Mouse (Mus musculus) forebrain, embryonic 16.5 days (tissue): ENCODE measurements around the gene Slc18a3. TPM values are rescaled to one million over a fixed set of nuclear protein-coding genes. Genes with fewer than 3 reads are reported as not detected.
A peak's percentile ranks its signal among the peaks of the same experiment; 100 is the strongest.

Source experiments
- ATAC-seq: fragments of 200-750 bp; cut with Nextera tagmentation; 2 replicates; pipeline ENCODE4 v1.8.0; 2017; ENCODE audit warnings: mild to moderate bottlenecking, moderate library complexity
- H3K27ac ChIP-seq: fragments of 300-500 bp; sonication (generic); 2 replicates; pipeline ENCODE4 v1.5.1; 2014; ENCODE audit warnings: low read length, control low read depth
- H3K27me3 ChIP-seq: fragments of 300-500 bp; sonication (generic); replicated peaks from 2 replicates; pipeline ENCODE4 v1.6.1; 2014; ENCODE audit warnings: low read length; ENCODE audit not compliant: control insufficient read depth, insufficient read depth
- H3K36me3 ChIP-seq: fragments of 300-500 bp; sonication (generic); 2 replicates; pipeline ENCODE4 v1.6.1; 2014; ENCODE audit not compliant: control insufficient read depth, insufficient read depth
- H3K4me1 ChIP-seq: fragments of 300-500 bp; sonication (generic); replicated peaks from 2 replicates; pipeline ENCODE4 v1.6.1; 2014; ENCODE audit warnings: low read length; ENCODE audit not compliant: control insufficient read depth, insufficient read depth
- H3K4me2 ChIP-seq: fragments of 300-500 bp; sonication (generic); 2 replicates; pipeline ENCODE4 v1.6.1; 2014; ENCODE audit warnings: mild to moderate bottlenecking, low read length, control low read depth
- H3K4me3 ChIP-seq: fragments of 300-500 bp; sonication (generic); replicated peaks from 2 replicates; pipeline ENCODE4 v1.5.1; 2014; ENCODE audit warnings: mild to moderate bottlenecking, low read length, control low read depth
- H3K9ac ChIP-seq: fragments of 300-500 bp; sonication (generic); replicated peaks from 2 replicates; pipeline ENCODE4 v1.6.1; 2014; ENCODE audit warnings: low read depth, low read length, control low read depth
- H3K9me3 ChIP-seq: fragments of 300-500 bp; sonication (generic); 2 replicates; pipeline ENCODE4 v1.6.1; 2016; ENCODE audit warnings: low read length; ENCODE audit not compliant: control insufficient read depth
- WGBS: fragments of 180-500 bp; shearing (Covaris S2); extraction: QIAGEN DNeasy Blood & Tissue Kit; methylation state at CpG from one replicate; pipeline ENCODE4 v1.1.7; 2014; 5-methylcytosine and 5-hydroxymethylcytosine counted together
- polyA plus RNA-seq: library from polyadenylated mRNA; unstranded; fragments of >200 nt; fragmentation: Nextera tagmentation; extraction: Ambion mirVana; gene quantifications from 2 replicates; pipeline ENCODE4 v1.2.1, GENCODE M21; 2015

The Slc18a3 gene
- polyA plus RNA-seq, 1 experiment from 2014 or later = 2.6 TPM

DNA sequence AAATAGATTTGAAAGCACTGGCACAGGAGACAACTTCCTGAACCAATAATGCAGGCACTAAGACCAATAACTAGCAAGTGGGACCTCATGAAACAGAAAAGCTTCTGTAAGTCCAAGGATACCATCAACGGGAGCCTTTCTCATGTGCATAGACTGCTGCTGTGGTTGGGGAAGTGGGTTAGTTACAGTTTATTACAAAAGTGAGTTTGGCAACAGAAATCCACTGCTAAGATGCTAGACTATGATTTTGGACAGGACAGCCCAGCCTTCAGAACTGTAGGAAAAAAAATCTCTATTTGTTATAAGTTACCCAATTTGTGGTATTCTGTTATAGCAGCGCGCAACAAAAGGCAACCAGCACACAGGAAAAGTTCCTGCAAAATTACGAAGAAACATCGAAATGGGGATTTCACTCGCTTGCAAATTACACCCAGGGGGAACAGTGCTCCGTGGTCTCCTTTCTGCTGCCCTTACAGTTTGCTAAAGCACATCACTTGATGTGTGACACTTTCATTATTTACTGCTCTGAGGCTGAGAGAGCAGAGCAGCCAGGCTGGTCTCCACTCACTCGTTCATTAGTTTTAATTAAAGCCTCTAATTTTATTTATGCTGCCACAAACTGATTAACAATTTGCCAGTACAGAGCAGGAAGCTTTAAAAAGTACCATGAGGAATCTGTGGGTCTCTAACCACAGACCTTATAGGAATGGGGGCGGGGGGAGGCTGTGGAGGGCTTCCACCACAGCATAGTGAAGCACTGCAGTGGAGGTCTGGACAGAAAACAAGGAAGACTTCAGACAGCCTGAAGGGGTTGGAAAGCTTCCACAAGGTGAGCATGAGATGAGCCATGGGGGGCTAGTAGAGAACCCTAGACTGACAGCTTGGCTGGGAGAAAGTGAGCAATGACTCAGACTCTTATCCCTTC lies 38.4 kb upstream of the Slc18a3 start:
- no peaks in the 10 kb centered on the region for H3K27me3 ChIP-seq
- no peaks in the 10 kb centered on the region for H3K36me3 ChIP-seq
- no peak overlapping the region for H3K4me2 ChIP-seq
- H3K9ac ChIP-seq = no peak overlapping the region
- peak; percentile 57; the same call in 1 of the 2 replicates for ATAC-seq
- H3K4me3 ChIP-seq = no peak overlapping the region
- 31% methylated on average over 9 of the region's 9 CpGs for WGBS
- no peak overlapping the region for H3K27ac ChIP-seq
- H3K4me1 ChIP-seq = no peaks in the 10 kb centered on the region
- no peaks in the 10 kb centered on the region for H3K9me3 ChIP-seq

DNA sequence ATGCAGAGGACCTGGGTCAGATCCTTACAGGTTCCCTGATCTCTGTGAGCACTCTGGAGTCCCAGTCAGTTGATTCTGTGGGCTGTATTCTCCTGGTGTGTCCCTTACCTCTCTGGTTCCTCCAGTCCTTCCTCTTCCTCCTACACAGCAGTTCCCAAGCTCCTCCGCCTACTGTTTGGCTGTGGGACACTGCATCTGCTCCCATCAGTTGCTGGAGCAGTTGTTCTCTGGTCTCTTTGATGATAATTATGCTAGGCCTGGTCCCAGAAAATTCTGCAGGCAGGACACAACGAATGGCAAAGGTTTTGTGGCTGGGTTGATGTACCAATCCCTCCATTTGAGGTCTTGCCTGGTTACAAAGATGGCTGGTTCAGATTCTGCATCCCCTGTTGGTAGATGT lies 36.7 kb upstream of the Slc18a3 start:
- no peaks in the 10 kb centered on the region for H3K27me3 ChIP-seq
- ATAC-seq = no peak
- no peak overlapping the region for H3K27ac ChIP-seq
- H3K9ac ChIP-seq = no peak overlapping the region
- no peaks in the 10 kb centered on the region for H3K36me3 ChIP-seq
- H3K4me2 ChIP-seq = no peak overlapping the region
- no peaks in the 10 kb centered on the region for H3K4me1 ChIP-seq
- no peak overlapping the region for H3K4me3 ChIP-seq
- no peaks in the 10 kb centered on the region for H3K9me3 ChIP-seq
- 78% methylated on average over 2 of the region's 2 CpGs for WGBS

DNA sequence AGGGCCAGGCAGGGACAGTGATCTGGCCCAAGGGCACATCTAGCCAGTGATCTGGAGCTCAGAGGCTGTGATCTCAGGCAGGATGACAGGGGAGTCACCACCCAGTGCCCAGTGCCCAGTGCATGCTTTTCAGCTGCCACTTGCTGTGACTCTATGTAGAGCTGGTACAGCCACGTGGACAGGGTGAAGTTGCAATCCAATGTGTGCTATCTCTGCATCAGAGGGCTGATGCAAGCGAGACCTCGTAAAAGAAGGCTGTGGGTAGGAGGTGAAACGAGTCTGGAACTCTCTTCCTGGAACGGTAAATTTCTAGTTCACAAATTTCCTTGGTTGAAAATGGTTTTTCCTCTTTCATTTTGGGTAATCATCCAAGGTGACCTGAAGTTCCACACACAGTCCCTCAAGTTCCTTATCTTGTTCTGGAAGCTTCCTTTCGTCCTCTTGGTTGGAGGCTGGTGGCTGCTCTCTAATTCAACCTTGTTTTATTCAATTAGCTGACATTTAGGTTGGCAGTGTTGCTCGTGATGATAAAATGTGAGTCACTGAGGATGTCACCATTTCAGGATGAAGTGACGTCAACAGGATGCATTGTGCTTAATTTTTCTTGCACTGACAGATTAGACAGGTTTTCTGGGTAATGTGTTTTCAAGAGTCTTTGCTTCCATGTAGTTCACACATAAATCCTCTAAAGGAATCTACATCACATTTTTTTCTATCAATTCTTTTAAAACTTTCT lies 31.6 kb upstream of the Slc18a3 start:
- H3K27me3 ChIP-seq = no peaks in the 10 kb centered on the region; the same call in 1 of the 2 replicates
- H3K4me3 ChIP-seq = no peak overlapping the region
- H3K27ac ChIP-seq = no peak overlapping the region
- no peak for ATAC-seq
- H3K4me1 ChIP-seq = no peaks in the 10 kb centered on the region
- H3K9me3 ChIP-seq = no peaks in the 10 kb centered on the region
- no peak overlapping the region for H3K9ac ChIP-seq
- no peaks in the 10 kb centered on the region for H3K36me3 ChIP-seq
- no peak overlapping the region for H3K4me2 ChIP-seq
- 73% methylated on average over 8 of the region's 8 CpGs for WGBS

DNA sequence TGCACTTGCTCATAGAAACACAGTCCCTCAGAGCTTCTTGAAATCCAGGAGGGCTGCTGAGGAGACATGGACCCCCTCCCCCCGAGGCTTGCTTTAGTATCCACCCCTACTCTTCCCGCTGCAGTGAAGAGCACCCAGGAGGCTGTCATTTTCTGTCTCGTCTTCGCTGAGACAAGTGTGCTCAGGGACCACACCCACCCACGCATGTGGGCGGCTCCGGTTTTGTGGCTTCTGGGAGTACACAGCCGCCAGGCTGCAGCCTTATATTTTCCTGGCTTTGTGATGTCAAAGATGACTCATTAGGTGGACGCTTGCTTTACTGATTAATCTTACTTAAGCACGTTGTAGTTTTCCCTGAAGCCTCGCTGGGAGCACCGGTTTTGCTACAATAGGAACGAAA lies 27.9 kb upstream of the Slc18a3 start:
- WGBS = 16% methylated on average over 13 of the region's 13 CpGs
- H3K4me3 ChIP-seq = peak overlapping the region; percentile 39
- ATAC-seq = peak; percentile 57
- H3K27me3 ChIP-seq = no peaks in the 10 kb centered on the region; the same call in 1 of the 2 replicates
- no peaks in the 10 kb centered on the region for H3K9me3 ChIP-seq
- H3K9ac ChIP-seq = peak overlapping the region; percentile 49
- H3K4me2 ChIP-seq = peak overlapping the region; percentile 54
- H3K36me3 ChIP-seq = no peaks in the 10 kb centered on the region
- H3K4me1 ChIP-seq = no peaks in the 10 kb centered on the region
- H3K27ac ChIP-seq = no peak overlapping the region

DNA sequence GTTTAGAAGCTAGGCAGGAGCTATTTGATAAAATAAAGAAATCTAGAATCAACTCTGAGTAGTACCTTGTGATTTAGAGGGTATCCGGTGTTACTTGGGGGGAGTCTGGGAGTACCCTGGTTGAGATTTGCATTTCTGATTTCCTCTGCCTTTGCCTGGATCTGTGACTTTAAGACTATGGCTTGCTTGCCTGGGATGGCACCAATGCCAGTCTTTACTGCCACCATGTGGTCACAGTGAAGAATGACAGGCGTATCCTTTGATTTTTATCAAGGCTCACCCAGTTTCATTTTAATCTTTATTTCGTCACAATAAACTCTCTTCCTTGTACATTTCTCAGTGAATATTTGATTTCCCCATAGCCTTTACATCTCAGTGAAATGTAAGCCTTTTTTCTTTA lies 17.4 kb upstream of the Slc18a3 start:
- ATAC-seq = peak; percentile 59; the same call in 1 of the 2 replicates
- Histone ChIP-seq H3K27me3 (no peaks in the 10 kb centered on the region), H3K9ac (no peak overlapping the region), H3K36me3 (no peaks in the 10 kb centered on the region), H3K4me2 (no peak overlapping the region), H3K27ac (no peak overlapping the region), H3K4me3 (no peak overlapping the region), H3K9me3 (no peaks in the 10 kb centered on the region), H3K4me1 (no peaks in the 10 kb centered on the region)
- WGBS = 11% methylated on average over 3 of the region's 3 CpGs

DNA sequence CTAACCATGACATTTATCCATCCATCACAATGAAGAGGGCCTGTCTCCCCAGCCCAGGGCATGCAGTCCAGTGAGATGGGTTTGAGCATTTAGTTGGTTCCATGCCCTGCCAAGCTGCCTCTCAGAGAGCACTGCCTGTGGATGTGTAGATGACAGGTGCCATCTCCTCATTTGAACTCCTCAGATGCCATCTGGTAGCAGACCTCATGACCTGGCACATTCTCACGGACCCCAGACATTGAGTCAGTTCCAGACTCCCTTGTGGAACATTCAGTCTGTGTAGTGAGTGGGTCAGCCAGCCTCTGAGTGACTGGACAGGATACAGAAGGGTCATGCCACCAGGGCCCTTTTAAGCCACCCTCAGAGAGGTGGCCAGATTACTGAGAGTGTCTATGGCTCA lies 12.9 kb upstream of the Slc18a3 start:
- Histone ChIP-seq H3K4me3 (no peak overlapping the region), H3K4me2 (no peak overlapping the region), H3K9me3 (no peaks in the 10 kb centered on the region), H3K36me3 (no peaks in the 10 kb centered on the region), H3K9ac (no peak overlapping the region), H3K4me1 (no peaks in the 10 kb centered on the region), H3K27ac (no peak overlapping the region), H3K27me3 (0 out of 2 replicates have a peak, but pooled peaks cover 2% of the 10 kb centered on the region)
- no peak for ATAC-seq
- 68% methylated on average over 1 of the region's 1 CpGs for WGBS

DNA sequence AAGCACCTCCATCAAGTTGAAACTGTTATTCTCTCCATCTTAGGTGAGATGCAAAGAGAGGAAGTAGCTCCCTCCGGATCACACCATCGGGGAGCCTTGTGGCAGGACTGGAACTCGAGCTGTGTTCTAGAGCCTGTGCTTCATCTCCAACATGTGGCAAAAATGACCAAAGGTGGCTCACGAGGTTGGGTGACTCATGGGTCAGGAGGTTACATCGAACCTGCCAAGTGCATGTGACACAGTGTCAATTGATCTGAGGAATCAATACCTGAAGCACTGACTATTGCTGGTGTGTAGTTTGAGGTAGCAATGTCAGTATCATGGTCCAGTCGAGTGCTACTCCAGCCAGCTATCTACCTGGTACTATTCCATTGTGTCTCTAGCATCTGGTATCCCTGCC lies 11.9 kb upstream of the Slc18a3 start:
- no peak overlapping the region for H3K4me2 ChIP-seq
- no peak for ATAC-seq
- 0 out of 2 replicates have a peak, but pooled peaks cover 2% of the 10 kb centered on the region for H3K27me3 ChIP-seq
- no peak overlapping the region for H3K27ac ChIP-seq
- 85% methylated on average over 6 of the region's 6 CpGs for whole genome bisulfite sequencing
- no peaks in the 10 kb centered on the region for H3K4me1 ChIP-seq
- H3K9ac ChIP-seq = no peak overlapping the region
- H3K4me3 ChIP-seq = no peak overlapping the region
- no peaks in the 10 kb centered on the region for H3K36me3 ChIP-seq
- H3K9me3 ChIP-seq = no peaks in the 10 kb centered on the region

DNA sequence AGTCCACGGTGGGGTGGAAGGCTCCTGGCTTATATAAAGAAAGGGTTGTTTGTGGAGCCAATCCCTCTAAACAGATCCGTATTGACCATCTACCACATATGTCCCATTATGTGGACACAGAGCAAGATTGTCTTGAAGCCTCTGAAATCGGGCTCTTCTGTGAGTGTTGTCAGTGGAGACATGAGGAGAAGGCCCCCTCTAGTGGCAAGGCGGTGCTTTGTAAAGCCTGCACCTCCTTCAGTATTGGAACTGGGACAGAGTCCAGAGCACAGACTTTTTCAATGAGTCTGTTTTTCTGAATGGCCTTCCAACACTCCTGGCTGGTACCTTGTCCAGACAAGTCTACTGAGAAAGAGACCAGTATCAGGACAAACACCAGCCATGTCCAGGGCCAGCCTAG lies 8.3 kb upstream of the Slc18a3 start:
- H3K4me2 ChIP-seq = no peak overlapping the region
- peak; percentile 79 for ATAC-seq
- no peaks in the 10 kb centered on the region for H3K4me1 ChIP-seq
- 0 out of 2 replicates have a peak, but pooled peaks cover 5% of the 10 kb centered on the region for H3K27me3 ChIP-seq
- H3K27ac ChIP-seq = no peak overlapping the region
- H3K9me3 ChIP-seq = no peaks in the 10 kb centered on the region
- H3K9ac ChIP-seq = no peak overlapping the region
- H3K36me3 ChIP-seq = no peaks in the 10 kb centered on the region
- 14% methylated on average over 4 of the region's 4 CpGs for WGBS
- H3K4me3 ChIP-seq = no peak overlapping the region

DNA sequence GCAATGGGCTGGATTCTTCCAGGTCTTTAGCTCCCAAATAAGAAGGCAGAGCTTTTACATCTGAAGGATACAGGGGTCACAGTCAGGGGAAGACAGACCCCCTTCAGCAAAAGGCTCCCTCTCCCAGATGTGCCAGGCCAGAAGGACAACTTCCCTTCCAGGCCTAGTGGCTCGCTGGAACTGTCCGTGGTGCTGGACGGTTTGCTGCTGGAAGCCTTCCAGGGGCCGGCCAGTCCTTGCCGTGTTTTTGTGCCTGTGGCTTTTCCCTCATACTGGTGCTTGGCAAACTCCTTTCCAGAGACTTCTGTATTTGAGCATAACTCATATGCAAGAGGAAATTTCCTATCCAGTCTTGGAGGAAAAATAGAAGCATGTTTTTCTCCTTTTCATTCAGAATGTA lies 3.0 kb upstream of the Slc18a3 start:
- WGBS = 6% methylated on average over 5 of the region's 5 CpGs
- peaks cover 47% of the 10 kb centered on the region for H3K27me3 ChIP-seq
- H3K9ac ChIP-seq = no peak overlapping the region
- no peak overlapping the region for H3K4me2 ChIP-seq
- H3K4me1 ChIP-seq = peaks cover 16% of the 10 kb centered on the region
- H3K27ac ChIP-seq = no peak overlapping the region
- H3K9me3 ChIP-seq = no peaks in the 10 kb centered on the region
- no peak overlapping the region for H3K4me3 ChIP-seq
- no peak for ATAC-seq
- no peaks in the 10 kb centered on the region for H3K36me3 ChIP-seq
